Mouse (Mus musculus): ENCODE measurements around the gene Depp1. TPM values are rescaled to one million over a fixed set of nuclear protein-coding genes. Genes with fewer than 3 reads are reported as not detected.
A peak's percentile ranks its signal among the peaks of the same experiment; 100 is the strongest.

Depp1 gene
- polyA plus RNA-seq, 1 experiment from 2014 or later: 38.3 TPM

- Histone ChIP-seq H3K27me3 (peaks cover 11% of the 10 kb centered on the region), H3K36me3 (no peaks in the 10 kb centered on the region), H3K4me2 (no peak overlapping the region), H3K27ac (no peak overlapping the region), H3K9me3 (no peaks in the 10 kb centered on the region), H3K4me1 (peaks cover 39% of the 10 kb centered on the region), H3K9ac (no peak overlapping the region), H3K4me3 (no peak overlapping the region)
- 0 out of 2 replicates have a peak, but pooled peaks have one; percentile 35 for ATAC-seq (ENCODE audit: insufficient number of reproducible peaks, low FRiP score, low TSS enrichment, low read depth)
- WGBS: 30% methylated on average over 5 of the region's 5 CpGs
Observed at GRCm38 (mm10) chr6:116671031-116671430, 20.6 kb downstream of the Depp1 start.

GRCm38 (mm10) chr6:116671768-116672167 is 21.4 kb downstream of the Depp1 start:
- peaks cover 11% of the 10 kb centered on the region for H3K27me3 ChIP-seq
- H3K4me1 ChIP-seq: peaks cover 39% of the 10 kb centered on the region
- H3K4me3 ChIP-seq: no peak overlapping the region
- no peak overlapping the region for H3K9ac ChIP-seq
- no peak overlapping the region for H3K27ac ChIP-seq
- whole genome bisulfite sequencing: 75% methylated on average over 4 of the region's 4 CpGs
- no peak overlapping the region for H3K4me2 ChIP-seq
- ATAC-seq (ENCODE audit: insufficient number of reproducible peaks, low FRiP score, low TSS enrichment, low read depth): no peak
- no peaks in the 10 kb centered on the region for H3K36me3 ChIP-seq
- no peaks in the 10 kb centered on the region for H3K9me3 ChIP-seq

DNA sequence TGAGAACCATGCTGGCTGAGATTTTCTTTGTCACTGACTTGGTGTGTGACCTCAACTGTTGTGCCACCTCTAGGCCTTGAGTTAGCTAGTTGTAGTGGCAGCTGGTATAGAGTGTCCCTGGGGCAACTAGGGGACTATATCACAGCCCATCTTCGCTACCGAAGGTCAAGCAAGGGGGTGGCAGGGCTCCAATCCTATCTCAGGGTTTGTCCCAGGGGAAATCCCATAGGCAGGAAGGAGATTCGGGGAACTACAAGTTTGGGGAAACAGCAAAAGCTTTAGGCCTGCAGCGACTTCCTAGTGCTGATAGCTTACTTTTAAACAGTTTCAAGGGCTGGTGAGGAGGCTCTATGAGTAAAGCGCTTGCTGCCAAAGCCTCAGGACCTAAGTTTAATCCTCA is 21.9 kb downstream of the Depp1 start:
- H3K9ac ChIP-seq: no peak overlapping the region
- no peaks in the 10 kb centered on the region for H3K9me3 ChIP-seq
- no peak for ATAC-seq (ENCODE audit: insufficient number of reproducible peaks, low FRiP score, low TSS enrichment, low read depth)
- peaks cover 11% of the 10 kb centered on the region for H3K27me3 ChIP-seq
- no peak overlapping the region for H3K4me2 ChIP-seq
- peaks cover 39% of the 10 kb centered on the region for H3K4me1 ChIP-seq
- H3K4me3 ChIP-seq: no peak overlapping the region
- WGBS: 79% methylated on average over 5 of the region's 5 CpGs
- H3K27ac ChIP-seq: no peak overlapping the region
- H3K36me3 ChIP-seq: no peaks in the 10 kb centered on the region

- peaks cover 39% of the 10 kb centered on the region for H3K4me1 ChIP-seq
- H3K27me3 ChIP-seq: peaks cover 11% of the 10 kb centered on the region
- peak; percentile 65 for ATAC-seq (ENCODE audit: insufficient number of reproducible peaks, low FRiP score, low TSS enrichment, low read depth)
- H3K9me3 ChIP-seq: no peaks in the 10 kb centered on the region
- H3K4me3 ChIP-seq: peak within 1 kb of the TSS; percentile 50
- no peak within 1 kb of the TSS for H3K27ac ChIP-seq
- H3K36me3 ChIP-seq: no peaks in the 10 kb centered on the region
- peak within 1 kb of the TSS; percentile 24 for H3K9ac ChIP-seq
- H3K4me2 ChIP-seq: peak within 1 kb of the TSS; percentile 95
- under 1% methylated on average over 44 of the region's 44 CpGs for WGBS
Observed at GRCm38 (mm10) chr6:116673471-116674282, 23.3 kb downstream of the Depp1 start, which contains the start of gene Rassf4. Gene Rassf4 (minus strand): TSS chr6:116673952.

GRCm38 (mm10) chr6:116674283-116674886 is 24.0 kb downstream of the Depp1 start:
- peak overlapping the region; percentile 95 for H3K4me2 ChIP-seq
- H3K27me3 ChIP-seq: peaks cover 11% of the 10 kb centered on the region
- 24% methylated on average over 16 of the region's 16 CpGs for WGBS
- peak overlapping the region; percentile 50 for H3K4me3 ChIP-seq
- no peak overlapping the region for H3K9ac ChIP-seq
- no peak for ATAC-seq (ENCODE audit: insufficient number of reproducible peaks, low FRiP score, low TSS enrichment, low read depth)
- H3K4me1 ChIP-seq: peaks cover 39% of the 10 kb centered on the region
- H3K9me3 ChIP-seq: no peaks in the 10 kb centered on the region
- H3K36me3 ChIP-seq: no peaks in the 10 kb centered on the region
- no peak overlapping the region for H3K27ac ChIP-seq

DNA sequence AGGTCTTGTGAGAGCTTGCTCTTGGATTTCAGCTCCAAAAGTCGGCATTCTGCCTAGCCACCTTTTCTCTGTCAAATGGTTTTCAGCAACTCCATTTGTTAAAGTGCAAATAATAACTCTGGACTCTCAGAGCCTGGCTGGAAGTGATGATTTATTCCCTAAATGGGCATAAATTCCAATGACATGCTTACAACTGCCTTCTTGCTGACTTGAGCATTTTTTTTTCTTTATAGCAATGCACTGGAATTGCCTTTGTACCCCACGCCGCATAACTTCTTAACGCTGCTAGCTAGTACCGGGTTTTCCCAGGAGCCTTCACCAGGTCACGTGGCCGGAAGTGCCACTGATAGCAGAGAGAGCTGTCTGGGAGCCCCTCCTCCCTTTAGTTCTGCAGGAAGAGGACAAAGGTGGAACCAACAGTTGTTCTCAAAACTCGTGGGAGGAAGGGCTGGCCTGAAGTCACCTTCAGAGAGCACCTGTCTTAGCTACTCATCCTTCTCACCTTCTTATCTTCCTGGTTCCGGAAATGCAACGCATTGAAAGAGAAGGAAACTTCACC is 26.0 kb downstream of the Depp1 start:
- no peak overlapping the region for H3K4me3 ChIP-seq
- H3K9ac ChIP-seq: no peak overlapping the region
- peaks cover 26% of the 10 kb centered on the region for H3K4me1 ChIP-seq
- no peak overlapping the region for H3K27ac ChIP-seq
- H3K4me2 ChIP-seq: no peak overlapping the region
- 52% methylated on average over 10 of the region's 10 CpGs for WGBS
- no peaks in the 10 kb centered on the region for H3K9me3 ChIP-seq
- ATAC-seq (ENCODE audit: insufficient number of reproducible peaks, low FRiP score, low TSS enrichment, low read depth): no peak
- H3K27me3 ChIP-seq: 0 out of 2 replicates have a peak, but pooled peaks cover 3% of the 10 kb centered on the region
- no peaks in the 10 kb centered on the region for H3K36me3 ChIP-seq

DNA sequence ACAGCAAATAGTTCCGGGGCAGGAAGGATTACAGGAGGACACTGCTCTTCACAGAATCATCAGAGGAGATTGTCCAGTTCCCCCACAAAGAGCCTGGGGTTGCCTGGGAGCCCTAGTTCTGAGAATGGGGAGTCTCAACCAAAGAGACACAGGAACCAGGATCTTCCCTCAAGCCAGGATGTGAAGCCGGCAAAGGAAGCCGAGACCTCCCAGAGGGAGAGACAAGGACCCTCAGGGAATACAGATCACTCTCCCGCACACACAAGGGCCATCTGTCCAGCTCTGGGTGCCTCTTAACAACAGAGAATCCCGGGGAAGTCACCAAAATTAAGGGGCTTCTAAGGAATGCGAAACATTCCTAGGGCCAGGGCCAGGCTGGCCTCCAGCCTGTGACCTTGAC is 26.9 kb downstream of the Depp1 start:
- H3K4me3 ChIP-seq: no peak overlapping the region
- H3K4me1 ChIP-seq: peaks cover 21% of the 10 kb centered on the region
- H3K4me2 ChIP-seq: no peak overlapping the region
- no peak overlapping the region for H3K27ac ChIP-seq
- no peak for ATAC-seq (ENCODE audit: insufficient number of reproducible peaks, low FRiP score, low TSS enrichment, low read depth)
- no peaks in the 10 kb centered on the region for H3K9me3 ChIP-seq
- H3K27me3 ChIP-seq: no peaks in the 10 kb centered on the region
- H3K36me3 ChIP-seq: no peaks in the 10 kb centered on the region
- no peak overlapping the region for H3K9ac ChIP-seq
- WGBS: 70% methylated on average over 6 of the region's 6 CpGs

DNA sequence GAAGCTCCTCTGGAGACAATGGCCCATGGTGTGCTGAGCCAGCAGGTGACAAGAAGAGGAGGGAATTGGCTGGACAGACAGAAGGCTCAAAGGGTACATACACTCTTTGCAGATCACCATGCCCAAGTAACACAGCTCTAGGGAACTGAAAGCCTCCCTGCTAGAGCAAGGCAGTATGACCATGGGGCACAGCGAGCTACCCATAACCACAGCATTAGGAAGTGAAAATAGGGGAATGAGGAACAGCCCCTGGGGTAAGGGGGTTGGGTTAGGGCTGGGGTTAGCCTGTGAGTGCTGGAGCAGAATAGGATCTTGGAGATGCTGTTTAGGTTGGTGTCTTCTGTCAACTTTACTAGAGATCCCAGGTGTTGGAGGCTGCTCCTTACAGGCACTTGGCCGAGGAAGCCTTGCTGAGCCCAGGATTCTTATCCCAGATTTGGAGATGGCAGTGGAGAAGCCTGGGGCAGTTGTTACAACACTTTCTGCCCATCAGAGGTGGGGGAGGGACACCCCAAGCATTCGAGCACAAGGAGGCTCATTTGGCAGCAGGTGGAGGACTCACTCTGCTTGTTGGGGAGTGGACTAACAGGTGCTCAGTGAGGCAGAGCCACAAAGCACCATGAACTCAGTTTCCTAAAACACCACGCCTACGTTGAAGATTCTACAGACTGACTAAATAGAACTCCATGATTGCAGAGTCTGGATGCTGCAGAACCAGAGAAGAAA is 29.3 kb downstream of the Depp1 start:
- Histone ChIP-seq H3K36me3 (no peaks in the 10 kb centered on the region), H3K4me2 (no peak overlapping the region), H3K27me3 (no peaks in the 10 kb centered on the region), H3K9me3 (no peaks in the 10 kb centered on the region), H3K4me1 (no peaks in the 10 kb centered on the region; the same call in 1 of the 2 replicates), H3K9ac (no peak overlapping the region), H3K27ac (no peak overlapping the region), H3K4me3 (no peak overlapping the region)
- WGBS: 58% methylated on average over 5 of the region's 5 CpGs
- ATAC-seq (ENCODE audit: insufficient number of reproducible peaks, low FRiP score, low TSS enrichment, low read depth): no peak

GRCm38 (mm10) chr6:116682317-116682716 is 31.9 kb downstream of the Depp1 start:
- no peaks in the 10 kb centered on the region for H3K27me3 ChIP-seq
- 29% methylated on average over 6 of the region's 6 CpGs for WGBS
- no peak overlapping the region for H3K9ac ChIP-seq
- H3K27ac ChIP-seq: no peak overlapping the region
- H3K4me1 ChIP-seq: no peaks in the 10 kb centered on the region
- H3K9me3 ChIP-seq: no peaks in the 10 kb centered on the region
- no peaks in the 10 kb centered on the region for H3K36me3 ChIP-seq
- H3K4me3 ChIP-seq: no peak overlapping the region
- H3K4me2 ChIP-seq: no peak overlapping the region
- no peak for ATAC-seq (ENCODE audit: insufficient number of reproducible peaks, low FRiP score, low TSS enrichment, low read depth)

- Histone ChIP-seq H3K27me3 (no peaks in the 10 kb centered on the region), H3K9me3 (no peaks in the 10 kb centered on the region), H3K9ac (no peak overlapping the region), H3K36me3 (no peaks in the 10 kb centered on the region), H3K4me3 (no peak overlapping the region), H3K4me2 (no peak overlapping the region), H3K27ac (no peak overlapping the region), H3K4me1 (no peaks in the 10 kb centered on the region)
- WGBS: 78% methylated on average over 4 of the region's 4 CpGs
- ATAC-seq (ENCODE audit: insufficient number of reproducible peaks, low FRiP score, low TSS enrichment, low read depth): no peak
Observed at GRCm38 (mm10) chr6:116693639-116694038, 43.2 kb downstream of the Depp1 start.

GRCm38 (mm10) chr6:116694346-116694745 is 43.9 kb downstream of the Depp1 start:
- Histone ChIP-seq H3K4me3 (no peak overlapping the region), H3K27me3 (no peaks in the 10 kb centered on the region), H3K9me3 (no peaks in the 10 kb centered on the region), H3K36me3 (no peaks in the 10 kb centered on the region), H3K4me1 (no peaks in the 10 kb centered on the region), H3K4me2 (no peak overlapping the region), H3K9ac (no peak overlapping the region), H3K27ac (no peak overlapping the region)
- no peak for ATAC-seq (ENCODE audit: insufficient number of reproducible peaks, low FRiP score, low TSS enrichment, low read depth)
- whole genome bisulfite sequencing: 70% methylated on average over 3 of the region's 3 CpGs
